Mouse (Mus musculus): ENCODE measurements around the gene Kcnh4.

Gene Kcnh4

DNA sequence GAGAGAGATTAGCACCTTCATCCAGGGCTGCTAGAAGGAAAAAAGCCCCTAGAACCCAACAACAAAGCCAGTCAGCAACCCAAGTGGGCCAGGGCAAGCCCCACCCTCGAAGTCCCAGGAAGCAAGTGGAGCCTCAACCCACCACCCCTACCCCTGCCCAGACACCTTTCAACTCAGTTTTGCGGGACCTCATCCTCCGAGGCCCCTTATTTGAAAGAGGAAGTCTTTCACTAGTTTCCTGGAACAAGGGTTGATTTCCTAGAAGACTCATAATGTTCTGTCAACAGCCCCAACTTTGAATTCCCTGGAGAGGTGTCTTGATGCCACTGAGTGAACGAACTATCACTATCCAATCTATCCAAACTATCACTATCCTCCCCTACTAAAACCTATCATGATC, 29.8 kb downstream of the Kcnh4 start:
- DNase-seq: no peak

DNA sequence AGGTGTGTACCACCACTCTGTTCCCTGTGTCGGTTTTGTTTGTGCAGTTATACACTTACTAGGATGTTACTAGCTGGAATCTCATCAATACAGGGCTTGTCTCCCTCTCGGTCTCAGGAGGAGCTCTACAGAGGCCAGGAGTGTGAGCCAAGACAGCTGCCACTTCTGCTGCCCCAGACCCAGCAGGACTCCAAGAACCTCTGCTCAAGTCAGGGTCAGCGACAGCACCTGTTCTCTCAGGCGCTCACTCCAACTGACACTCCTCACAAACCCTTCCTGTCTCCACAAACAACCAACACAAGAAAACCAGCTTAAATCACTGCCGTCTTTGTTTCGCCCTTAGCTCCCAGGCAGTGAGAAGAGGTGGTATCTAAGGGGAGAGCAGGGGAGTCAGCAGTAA, 31.1 kb downstream of the Kcnh4 start:
- DNase-seq: no peak

DNA sequence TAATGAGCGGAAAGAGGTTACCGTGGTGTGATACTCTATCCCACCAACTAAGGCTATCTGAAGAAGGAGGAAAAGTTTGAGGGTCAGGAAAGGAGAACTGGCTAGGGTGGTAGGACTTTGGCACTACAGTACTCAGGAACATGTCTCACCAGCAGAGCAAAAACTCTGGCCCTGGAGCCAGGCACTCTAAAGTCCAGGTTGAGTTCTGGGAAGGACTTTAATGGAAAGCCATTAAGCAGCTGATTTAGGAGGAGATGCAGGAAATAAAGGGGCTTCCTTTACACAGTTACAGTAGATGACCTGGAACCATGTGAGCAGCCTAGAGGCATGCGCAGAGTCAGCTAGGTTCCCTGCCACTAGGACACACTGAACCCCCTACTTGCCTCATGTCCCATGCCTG, 32.5 kb downstream of the Kcnh4 start:
- no peak for DNase-seq

DNA sequence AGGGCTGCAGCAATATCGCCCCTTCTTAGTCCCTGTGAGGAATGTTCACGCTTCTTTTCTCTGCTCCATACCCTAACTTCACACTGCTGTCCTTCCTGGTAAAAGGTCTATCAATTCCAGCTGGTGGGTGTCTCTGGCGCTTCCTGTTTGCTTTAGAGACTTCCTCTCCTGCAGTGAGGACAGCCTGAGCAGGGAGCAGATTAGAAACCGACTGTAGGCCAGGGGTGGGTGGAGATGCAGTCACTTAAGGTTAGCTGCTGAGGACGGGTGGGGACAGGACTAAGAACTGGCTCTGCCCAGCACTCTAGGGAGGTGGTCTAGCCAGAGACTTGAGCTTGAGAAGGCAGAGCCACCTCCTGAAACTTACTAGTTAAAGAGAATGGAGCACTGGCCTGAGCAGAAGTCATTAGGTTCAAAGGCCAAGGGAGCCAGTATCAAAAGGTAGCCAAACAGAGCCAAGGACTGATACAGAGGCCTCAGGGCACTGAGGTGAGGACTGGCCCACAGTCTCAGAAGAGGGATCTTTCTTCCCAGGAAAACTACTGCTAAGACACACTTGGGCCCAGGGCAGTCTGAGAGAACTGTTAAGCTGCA, 34.7 kb downstream of the Kcnh4 start:
- DNase-seq: peak; percentile 82

DNA sequence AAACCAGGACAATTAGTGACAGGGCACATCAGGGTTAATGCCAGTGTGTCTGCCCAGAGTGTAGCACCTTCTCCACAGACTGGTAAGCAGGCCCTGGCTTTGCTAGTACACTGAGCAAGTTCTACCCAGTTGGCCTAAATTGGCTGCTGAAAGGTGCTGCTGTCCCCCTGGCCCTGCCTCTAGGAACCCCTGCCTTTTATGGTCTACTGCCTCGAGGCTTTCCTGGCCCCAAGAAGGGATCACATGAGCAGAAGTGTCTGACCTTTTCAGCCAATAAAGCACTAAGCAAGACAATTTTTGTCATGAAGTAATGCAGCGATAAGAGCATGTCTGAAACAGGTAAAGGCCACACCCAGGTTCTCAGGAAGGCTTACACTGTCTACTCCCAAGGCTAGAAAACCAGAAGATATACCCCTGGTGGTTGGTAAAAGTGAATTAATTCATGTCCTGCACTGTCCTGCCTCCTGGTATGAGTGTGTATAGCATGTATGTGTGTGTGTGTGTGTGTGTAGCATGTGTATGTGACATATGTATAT, 37.2 kb downstream of the Kcnh4 start:
- DNase-seq: no peak

DNA sequence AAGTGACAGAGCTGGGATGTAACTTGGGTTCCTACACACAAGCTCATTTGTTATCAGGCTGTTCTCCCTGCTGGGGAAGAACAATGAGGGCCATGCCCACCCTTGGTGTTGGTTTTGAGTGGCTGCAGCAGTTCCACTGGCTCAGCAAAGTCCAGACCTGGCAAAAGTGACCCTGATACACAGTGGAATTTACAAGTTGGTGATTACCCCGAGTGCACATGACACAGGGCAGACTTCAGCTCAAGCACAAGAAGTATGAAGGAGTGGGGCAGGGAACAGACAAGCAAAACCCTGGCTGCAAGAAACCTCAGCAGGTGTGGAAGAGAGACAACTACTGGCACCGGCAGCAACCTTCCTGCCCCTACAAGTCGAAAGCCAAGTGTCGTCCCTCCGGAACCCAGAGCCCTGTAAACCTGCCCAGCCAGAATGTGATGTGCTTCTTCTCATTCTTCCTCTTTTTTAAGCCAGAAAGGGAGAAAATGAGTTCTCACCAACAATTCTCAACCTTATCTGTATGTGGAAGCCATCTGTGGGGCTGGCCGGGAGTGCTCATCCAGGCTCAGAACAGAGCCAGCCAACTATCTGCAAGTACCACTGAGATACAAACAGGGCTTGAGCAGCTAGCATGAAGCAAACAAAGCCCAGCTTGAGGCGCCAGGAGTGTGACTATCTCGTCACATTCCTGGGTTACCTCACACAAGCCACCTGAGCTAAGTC, 37.8 kb downstream of the Kcnh4 start:
- no peak for DNase-seq

DNA sequence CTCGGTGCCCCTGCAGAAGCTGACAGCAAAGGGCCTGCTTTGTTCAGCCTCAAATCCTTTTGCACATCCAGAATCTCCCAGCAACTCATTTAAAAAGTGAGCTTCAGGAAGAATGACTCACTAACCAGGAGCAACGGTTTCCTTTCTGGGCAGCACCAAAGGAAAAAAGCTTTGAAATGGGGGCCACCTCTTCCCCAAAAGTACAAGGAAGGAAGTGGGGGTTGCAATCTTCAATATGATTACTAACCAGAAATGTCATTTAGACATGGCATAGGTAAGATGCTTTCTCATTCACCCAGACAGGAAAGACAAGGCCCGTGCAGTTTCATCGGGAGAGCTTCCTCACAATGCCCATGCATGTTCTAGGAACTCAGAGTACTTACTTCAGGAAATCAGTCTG, 38.5 kb downstream of the Kcnh4 start:
- DNase-seq: peak; percentile 27

DNA sequence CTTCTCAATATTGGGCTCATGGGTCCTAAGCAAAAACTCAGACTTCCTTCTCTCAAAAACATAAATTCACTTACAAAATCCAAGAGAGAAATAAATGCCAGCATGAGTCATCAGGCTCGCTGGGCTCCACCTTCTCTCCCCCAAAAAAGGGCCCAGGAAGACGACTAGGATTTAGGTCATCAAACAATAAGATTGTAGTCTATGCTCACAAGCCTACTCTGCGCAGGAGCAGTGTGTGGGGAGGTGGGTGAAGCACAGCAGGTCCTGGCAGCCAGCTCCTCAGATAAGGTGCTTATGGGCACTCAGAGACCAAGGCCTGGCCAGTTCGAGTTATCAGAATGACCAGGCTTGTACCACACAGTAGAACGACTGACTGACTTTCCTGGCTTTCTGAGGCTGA, 39.4 kb downstream of the Kcnh4 start:
- DNase-seq: no peak

DNA sequence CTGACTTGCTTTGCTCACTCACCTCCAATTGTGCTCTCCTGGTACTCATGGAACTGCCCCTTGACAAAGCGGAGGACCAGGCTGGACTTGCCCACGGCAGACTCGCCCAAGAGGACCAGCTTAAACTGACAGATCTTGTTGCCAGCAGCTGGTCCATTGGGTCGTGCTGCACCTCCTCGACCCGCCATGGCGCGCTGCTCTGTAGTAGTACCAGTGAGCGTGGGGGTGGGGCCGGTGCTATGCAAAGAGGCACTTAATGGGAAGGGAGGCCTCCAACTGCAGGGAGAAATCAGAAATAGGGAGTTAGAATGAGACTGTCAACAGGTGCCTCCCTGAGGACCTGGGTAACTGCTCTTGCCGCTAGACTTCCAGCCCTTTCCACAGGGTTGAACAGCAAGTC, 39.8 kb downstream of the Kcnh4 start:
- DNase-seq: peak; percentile 58

DNA sequence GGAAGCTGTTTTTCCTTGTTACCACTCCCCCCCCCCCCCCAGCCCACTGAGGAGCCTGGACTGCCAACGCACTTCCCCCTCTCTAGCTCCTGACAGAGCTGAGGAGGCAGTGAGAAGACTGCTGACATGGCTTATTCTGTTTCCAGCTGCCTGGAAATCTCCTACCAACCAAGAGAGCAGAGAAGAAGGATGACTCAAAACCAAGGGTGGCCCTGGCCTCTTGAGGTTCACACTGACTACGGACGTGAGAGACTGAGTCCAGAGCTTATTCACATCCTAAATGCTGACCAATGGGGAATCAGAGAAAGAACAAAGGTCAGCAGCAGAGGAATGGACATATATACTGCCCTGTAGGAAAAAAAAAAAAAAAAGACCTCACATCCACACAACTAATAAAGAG, 40.4 kb downstream of the Kcnh4 start:
- DNase-seq: no peak

DNA sequence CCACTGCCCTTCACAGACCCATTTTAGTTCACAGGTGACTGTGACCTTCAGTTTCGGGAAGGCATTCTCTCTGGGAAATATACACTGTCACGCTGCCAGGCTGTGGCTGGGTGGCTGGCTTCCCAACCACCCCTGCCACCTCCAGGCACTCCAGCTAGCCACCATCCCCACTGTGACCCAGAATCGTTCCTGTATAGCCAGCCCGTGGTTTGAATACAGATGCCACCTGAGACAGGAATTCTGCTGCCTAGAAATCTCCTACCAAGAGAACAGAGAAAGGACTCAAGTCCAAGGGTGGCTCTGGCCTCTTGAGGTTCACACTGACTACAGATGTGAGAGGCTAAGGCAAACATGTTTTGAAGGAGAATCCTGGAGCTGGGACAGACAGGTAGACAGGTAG, 40.9 kb downstream of the Kcnh4 start:
- DNase-seq: no peak

DNA sequence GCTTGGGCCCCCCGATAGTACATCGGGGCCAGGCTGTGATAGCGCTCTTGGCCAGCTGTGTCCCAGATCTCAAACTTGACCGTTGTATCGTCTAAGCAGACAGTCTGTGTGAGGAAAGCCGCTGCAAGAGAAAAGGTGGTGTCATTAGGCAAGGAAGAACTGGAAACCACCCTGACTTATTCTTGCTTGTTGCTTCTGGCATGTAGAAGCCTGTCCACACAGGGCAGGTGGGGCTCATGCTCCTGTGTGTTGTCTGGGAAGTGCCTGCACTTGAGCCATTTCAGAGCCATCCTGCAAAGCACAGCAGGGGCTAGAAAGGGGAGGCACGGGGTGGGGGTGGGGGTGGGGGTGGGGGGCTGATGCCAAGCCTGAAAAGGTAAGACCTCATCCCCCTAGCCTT, 41.3 kb downstream of the Kcnh4 start:
- no peak for DNase-seq

DNA sequence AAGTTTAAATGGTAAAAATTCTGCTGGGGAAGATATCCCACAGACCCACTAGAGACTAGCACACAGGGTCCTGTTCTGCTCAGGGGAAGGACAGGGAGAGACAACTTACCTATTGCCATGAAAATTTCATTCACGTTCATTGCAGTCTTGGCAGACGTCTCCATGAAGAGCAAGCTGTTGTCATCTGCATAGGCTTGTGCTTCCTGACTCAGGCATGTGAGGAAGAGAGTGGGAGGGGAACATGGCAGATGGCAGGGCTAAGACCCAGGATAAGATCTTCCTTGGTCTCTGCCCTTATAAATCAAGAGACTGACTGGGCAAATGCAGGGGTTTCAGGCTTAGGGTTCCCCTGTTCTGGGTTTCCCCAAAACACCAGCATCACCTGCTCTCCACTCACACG, 43.1 kb downstream of the Kcnh4 start:
- DNase-seq: no peak

DNA sequence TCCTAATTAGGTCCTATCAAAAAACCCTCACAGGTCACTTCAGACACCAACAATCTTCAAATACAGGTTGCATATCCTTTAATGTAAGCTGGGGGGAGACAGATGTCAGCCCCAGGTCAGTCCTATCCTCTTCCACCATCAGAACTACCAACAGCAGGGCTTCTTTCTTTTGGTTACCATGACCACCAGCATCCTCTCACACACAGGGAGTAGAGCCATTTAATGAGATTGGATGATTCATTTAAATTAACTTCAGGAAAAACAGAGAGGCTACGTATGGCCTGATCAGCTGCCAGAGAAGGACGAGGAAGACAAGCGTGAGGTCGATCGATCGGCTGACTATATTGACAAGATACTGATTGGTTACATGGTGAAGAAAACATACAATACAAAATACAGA, 44.8 kb downstream of the Kcnh4 start:
- no peak for DNase-seq

DNA sequence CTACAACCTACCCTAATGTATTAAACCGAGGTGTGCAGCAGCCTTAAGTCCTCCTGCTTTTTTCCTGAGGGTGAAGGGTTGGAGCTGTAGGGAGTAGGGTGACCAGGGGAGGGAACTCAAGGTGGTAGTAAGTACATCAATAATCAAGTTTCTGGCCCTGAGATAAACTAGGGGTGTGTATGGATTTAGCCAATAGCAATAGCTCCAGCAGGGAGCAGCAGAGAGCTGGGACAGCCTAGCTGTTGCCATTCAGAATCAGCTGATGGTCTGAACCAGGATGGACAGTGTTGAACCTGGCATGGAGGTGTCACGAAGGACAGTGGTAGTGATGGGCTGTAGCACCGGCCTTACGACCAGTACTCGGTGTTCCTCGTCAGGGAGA, 45.2 kb downstream of the Kcnh4 start:
- peak; percentile 95 for DNase-seq

DNA sequence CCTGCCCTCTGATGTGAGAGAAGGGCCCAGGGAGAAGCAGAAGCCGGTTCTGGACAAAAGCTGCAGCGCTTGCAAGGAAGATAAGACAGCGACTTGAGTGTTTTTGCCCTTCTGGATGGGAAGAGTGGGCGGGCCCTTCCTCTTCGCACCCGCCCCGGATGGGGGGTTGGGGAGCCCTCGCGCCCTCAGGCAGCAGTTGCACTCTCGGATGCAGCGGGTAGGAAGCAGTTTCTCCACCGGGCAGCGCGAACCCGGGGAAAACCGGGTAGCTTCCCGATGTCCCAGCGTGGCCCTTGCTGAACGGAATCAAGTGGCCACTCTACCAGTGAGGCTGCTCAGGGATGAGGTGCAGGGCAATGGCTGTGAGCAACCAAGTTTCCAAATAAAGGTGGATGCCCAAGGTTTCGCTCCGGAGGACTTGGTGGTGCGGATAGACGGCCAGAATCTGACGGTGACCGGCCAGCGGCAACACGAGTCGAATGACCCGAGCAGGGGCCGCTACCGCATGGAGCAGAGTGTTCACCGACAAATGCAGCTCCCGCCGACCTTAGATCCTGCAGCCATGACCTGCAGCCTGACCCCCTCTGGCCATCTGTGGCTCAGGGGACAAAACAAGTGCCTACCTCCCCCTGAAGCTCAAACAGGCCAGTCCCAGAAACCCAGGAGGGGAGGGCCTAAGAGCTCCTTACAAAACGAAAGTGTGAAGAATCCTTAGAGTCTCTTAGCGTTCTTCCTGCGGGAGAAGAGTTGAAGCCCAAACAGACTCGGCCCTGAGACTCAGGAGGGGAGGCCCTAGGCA, 45.8 kb downstream of the Kcnh4 start, which contains the start of gene Hspb9:
Hspb9 (plus strand) TSS at position 116 of the 799 bp plus-strand sequence.
- DNase-seq: peak; percentile 88

DNA sequence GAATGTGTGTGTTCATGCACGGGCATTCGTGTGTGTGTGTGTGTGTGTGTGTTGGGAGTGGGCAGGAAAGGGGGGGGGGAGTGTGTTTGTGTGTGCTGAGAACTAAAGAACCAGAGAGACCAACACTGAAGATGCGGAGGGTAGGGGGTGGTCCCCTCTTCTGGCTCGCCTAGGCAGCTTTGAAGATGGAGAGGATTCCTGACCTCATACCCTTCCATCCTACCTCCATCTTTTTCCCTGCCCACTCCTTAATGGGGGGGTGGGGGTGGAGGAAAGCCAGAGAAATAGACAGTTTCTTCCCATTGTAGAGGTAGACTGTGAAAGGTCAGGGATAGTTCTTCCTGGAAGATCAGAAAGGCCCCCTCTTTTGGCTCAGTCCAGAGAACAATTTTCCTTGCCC, 46.6 kb downstream of the Kcnh4 start:
- no peak for DNase-seq

DNA sequence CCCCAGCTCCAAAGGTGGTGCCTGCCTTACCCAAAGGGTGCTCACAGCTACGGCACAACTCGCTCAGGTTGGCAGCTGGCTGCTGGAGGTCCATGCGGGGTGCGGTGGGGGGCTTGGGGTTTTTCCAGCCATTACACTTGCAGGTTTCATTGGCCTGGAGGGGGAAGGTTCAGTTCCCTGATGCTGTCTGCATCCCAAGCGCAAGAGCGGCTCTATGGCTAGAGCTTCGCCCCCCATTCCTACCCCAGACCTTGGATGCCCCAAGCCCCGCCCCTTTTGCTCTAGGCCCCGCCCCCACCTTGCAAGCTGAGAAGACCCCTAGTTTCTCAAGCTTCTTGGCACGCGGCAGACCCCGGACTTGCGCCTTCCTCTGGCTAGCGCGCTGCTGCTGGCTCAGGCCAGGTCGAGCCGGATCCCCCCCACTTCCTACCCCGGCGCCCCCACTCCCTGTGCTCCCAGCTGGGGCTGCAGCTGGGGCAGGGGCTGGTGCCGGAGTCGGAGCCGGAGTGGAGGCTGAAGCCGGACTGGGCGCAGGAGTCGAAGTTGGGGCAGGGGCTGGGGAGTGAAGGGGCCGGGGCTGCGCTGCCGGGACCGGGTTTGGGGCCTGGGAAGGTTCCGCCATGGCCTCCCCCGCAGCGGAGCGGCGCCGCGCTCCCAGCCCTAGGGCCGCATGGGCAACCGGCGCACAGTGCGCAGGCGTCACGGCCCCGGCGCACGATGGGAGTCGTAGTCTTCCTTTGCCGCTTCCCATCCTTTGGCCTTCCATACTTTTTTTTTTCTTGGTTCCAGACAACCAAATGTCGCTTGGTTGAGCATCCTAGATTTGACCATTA, 47.7 kb downstream of the Kcnh4 start, which contains the start of gene Kat2a:
Kat2a (minus strand) TSS at position 683 of the 833 bp plus-strand sequence.
- peak; percentile 88 for DNase-seq

DNA sequence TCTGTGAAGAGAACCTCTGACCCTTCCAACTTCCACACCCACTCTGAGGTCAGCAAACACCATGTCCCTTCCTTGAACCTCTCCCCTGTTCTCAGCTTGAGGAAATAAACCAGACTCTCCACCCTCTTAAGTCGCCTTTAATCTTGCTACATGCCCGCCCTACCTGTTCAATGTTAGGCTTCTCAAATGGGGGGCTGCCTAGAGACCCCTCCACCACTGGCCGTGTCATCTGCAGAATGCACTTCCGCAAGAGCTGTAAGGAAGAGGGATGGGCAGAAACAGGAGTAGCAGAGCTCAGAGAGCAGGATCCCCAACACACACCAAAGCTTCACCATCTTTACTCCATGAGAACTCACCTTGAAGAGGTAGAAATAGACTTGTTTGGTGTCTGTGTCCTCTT, 48.8 kb downstream of the Kcnh4 start:
- DNase-seq: no peak

DNA sequence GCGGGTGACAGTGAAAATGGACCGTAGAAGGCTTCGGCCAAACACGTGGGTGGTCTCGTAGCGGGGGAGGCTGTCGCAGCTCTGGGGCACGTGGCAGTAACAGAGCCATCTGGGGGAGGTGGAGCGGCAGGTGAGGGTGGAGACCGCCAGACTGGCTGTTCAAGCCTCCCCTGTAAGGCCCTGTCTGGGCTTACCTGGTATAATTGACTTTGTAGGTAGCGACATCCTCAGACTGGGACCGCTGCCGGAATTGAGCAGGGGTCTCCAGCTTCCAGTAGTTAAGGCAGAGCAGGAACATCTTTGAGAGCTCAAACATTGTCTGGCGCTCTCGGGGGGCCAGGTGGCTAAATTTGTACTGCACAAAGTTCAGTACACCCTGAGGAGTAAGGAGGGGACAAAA, 49.2 kb downstream of the Kcnh4 start:
- DNase-seq: no peak

DNA sequence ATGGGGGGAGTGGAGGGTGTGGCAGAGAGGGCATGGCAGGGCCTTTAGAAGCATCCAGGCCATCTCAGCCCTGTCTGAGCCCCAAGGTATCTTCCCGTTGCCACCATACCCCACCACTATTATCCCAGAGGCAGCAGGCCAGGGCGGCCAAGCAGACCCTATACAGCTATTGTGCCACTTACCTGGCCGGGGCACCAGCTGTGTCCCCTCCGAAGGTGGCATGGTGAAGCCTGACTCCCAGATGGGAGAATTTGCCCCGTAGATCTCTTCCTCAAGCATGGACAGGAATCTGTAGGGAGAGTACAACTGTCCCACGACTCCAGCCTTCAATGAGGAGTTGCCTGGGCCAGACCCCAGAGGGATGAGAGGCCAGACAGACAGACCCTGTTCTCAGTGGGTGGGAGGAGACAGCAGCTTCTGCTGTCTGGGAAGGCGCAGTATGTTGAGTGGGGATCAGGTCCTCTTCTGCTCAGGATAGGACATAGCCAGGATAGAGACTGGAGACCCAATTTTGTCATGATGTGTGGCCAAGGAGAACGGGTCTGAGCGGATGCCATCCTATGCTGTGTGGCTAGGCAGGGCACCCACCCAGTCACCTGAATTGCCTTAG, 50.4 kb downstream of the Kcnh4 start:
- no peak for DNase-seq

DNA sequence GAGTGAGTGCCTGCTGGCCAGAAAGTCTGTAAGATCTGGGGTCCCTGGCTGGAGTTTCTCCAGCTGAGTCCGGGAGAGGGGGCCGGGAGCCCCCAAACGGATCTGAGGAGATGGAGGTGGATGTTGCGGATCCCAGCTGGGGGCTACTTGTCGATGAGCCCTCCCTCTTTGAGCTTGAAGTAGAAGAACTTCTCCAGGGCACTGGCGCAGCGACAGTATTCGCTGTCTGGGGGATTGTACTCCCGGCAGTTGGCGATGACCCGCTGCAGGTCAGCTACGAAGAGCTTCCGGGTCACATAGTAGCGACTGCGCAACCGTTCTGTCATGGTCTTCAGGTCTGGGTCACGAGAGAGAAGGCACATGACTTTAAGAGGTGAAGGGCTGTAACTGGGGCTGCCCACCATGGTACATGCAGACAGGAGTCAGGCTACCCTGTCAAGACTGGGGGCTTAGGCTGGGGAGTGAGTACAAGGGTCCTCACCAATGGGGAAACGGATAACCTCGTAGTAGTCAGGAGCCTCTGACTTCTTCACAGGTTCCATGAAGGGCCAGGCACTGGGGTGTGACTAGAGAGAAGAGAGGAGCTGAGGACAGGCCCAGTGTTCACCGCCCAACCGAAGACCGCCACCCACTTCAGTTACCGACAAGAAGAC, 54.5 kb downstream of the Kcnh4 start:
- no peak for DNase-seq

All from lung, postnatal 36 days (tissue).